Mouse (Mus musculus) ZHBTc4 (cell line): ENCODE measurements at regions not wholly inside any gene's neighbourhood (a gene's known extent, or its start where the extent isn't known, plus 50 kb on each side); places are given as distances from the start of the nearest gene placed in this dataset.

Experiments
- DNase-seq: peaks from one replicate; pipeline ENCODE4 v3.0.0-alpha.2; 2011; ENCODE audit warnings: low read depth, low spot score

- no peak for DNase-seq
Measured at GRCm38 (mm10) chr14:37571971-37572370, 436.9 kb upstream of the Ghitm start.

- DNase-seq = no peak
Measured at GRCm38 (mm10) chr14:37558258-37558657, 423.2 kb upstream of the Ghitm start.

GRCm38 (mm10) chr14:37523616-37524015 lies 388.5 kb upstream of the Ghitm start:
- DNase-seq = no peak

GRCm38 (mm10) chr14:37520631-37521030 lies 385.6 kb upstream of the Ghitm start:
- peak; percentile 87 for DNase-seq

- no peak for DNase-seq
Measured at GRCm38 (mm10) chr14:37505314-37505713, 370.2 kb upstream of the Ghitm start.

GRCm38 (mm10) chr14:37490711-37491110 lies 355.6 kb upstream of the Ghitm start:
- DNase-seq = no peak

- no peak for DNase-seq
Measured at GRCm38 (mm10) chr14:37485292-37485691, 350.2 kb upstream of the Ghitm start.

GRCm38 (mm10) chr14:37477599-37477998 lies 342.5 kb upstream of the Ghitm start:
- peak; percentile 10 for DNase-seq

GRCm38 (mm10) chr14:37468711-37469110 lies 333.6 kb upstream of the Ghitm start:
- DNase-seq = no peak

GRCm38 (mm10) chr14:37440874-37441273 lies 305.8 kb upstream of the Ghitm start:
- DNase-seq = no peak

- DNase-seq = no peak
Measured at GRCm38 (mm10) chr14:37430656-37431055, 295.6 kb upstream of the Ghitm start.

GRCm38 (mm10) chr14:37425506-37425905 lies 290.4 kb upstream of the Ghitm start:
- DNase-seq = no peak

- no peak for DNase-seq
Measured at GRCm38 (mm10) chr14:37421566-37421965, 286.5 kb upstream of the Ghitm start.

GRCm38 (mm10) chr14:37412583-37412982 lies 277.5 kb upstream of the Ghitm start:
- DNase-seq = peak; percentile 63

- no peak for DNase-seq
Measured at GRCm38 (mm10) chr14:37371972-37372371, 236.9 kb upstream of the Ghitm start.

GRCm38 (mm10) chr14:37361896-37362295 lies 226.8 kb upstream of the Ghitm start:
- DNase-seq = no peak

- DNase-seq = peak; percentile 88
Measured at GRCm38 (mm10) chr14:37355968-37356704, 221.1 kb upstream of the Ghitm start.

- peak; percentile 1 for DNase-seq
Measured at GRCm38 (mm10) chr14:37323392-37323791, 188.3 kb upstream of the Ghitm start.

- no peak for DNase-seq
Measured at GRCm38 (mm10) chr14:37315239-37315895, 180.3 kb upstream of the Ghitm start.

GRCm38 (mm10) chr14:37313906-37314305 lies 178.8 kb upstream of the Ghitm start:
- no peak for DNase-seq

- DNase-seq = no peak
Measured at GRCm38 (mm10) chr14:37312887-37313286, 177.8 kb upstream of the Ghitm start.

- DNase-seq = no peak
Measured at GRCm38 (mm10) chr14:37306622-37307274, 171.7 kb upstream of the Ghitm start.

GRCm38 (mm10) chr14:37298631-37299030 lies 163.6 kb upstream of the Ghitm start:
- DNase-seq = no peak
